15 mouse cellular contexts compared by ENCODE assay signal in genomic region chr10:25405551-25405950, GRCm38 (mm10).
"Had no signal": no experiment of that assay in that cellular context is flagged by ENCODE, and none has a peak within 500 bp of the region (broad histone marks: within the 10 kb centered on the region; RNA-seq: fewer than 3 reads in every experiment).

No protein-coding gene starts in this region.

- DNase-seq: cerebellum, adult 8-10 months; cerebellum, adult 9-10 months; cerebellum, adult 9-11 months; cerebellum, postnatal 10 days; cerebellum, postnatal 14 days; cerebellum, postnatal 36 days; embryo, embryonic 11 days; forebrain, postnatal 0 days; gastrocnemius, adult 2 months; gastrocnemius, postnatal 10 days; gastrocnemius, postnatal 14 days; gastrocnemius, postnatal 25 days; gastrocnemius, postnatal 36 days; heart, adult 18-20 months; heart, adult 2 months had no signal
